ENCODE assay signal across 15 mouse cellular contexts in the genomic region with DNA sequence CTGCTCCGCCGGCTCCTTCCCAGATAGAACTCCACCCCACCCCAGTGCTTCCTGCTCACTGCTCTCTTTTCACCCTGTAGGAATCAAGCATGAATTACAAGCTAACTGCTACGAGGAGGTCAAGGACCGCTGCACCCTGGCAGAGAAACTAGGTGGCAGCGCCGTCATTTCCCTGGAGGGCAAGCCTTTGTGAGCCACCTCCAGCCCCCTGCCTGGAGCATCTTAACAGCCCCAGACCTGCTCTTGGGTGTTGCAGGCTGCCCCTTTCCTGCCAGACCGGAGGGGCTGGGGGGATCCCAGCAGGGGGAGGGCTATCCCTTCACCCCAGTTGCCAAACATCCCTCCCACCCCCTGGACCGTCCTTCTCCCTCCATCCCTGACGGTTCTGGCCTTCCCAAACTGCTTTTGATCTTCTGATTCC. TPM values are rescaled to one million over a fixed set of nuclear protein-coding genes. Genes with fewer than 3 reads are reported as not detected.
A peak's percentile ranks its signal among the peaks of the same experiment; 100 is the strongest.
DNase-seq lines count a peak whose midpoint lies in the region; ATAC-seq and TF ChIP-seq lines count a peak whose summit lies in the region.
"Not testable (repeated sequence)": the region's sequence is repeated elsewhere in the genome, so short reads cannot be mapped to it uniquely, and the experiment has no call there.
"Had no signal": no experiment of that assay in that cellular context is flagged by ENCODE, and none has a peak within 500 bp of the region (broad histone marks: within the 10 kb centered on the region; RNA-seq: fewer than 3 reads in every experiment).

No protein-coding gene starts in this region.

- ATAC-seq in intestine, embryonic 15.5 days; kidney, postnatal 0 days (replicated peaks; ENCODE audit: low FRiP score, low read depth); liver, embryonic 14.5 days (ENCODE audit: insufficient read depth): not testable (repeated sequence)

- H3K4me3 ChIP-seq in E14TG2a.4 (replicated peaks; ENCODE audit: low read length), result peak overlapping the region; percentile 97
- not testable (repeated sequence) for H3K4me3 ChIP-seq in intestine, embryonic 15.5 days (replicated peaks); kidney, postnatal 0 days (replicated peaks; ENCODE audit: low read depth, low read length); liver, embryonic 14.5 days (ENCODE audit: insufficient read depth in 1 of 2, low read depth in 2 of 2, low read length in 2 of 2)

- H3K4me2 ChIP-seq in intestine, embryonic 15.5 days (replicated peaks), result peak overlapping the region; percentile 17; the same call in 1 of the 2 replicates
- not testable (repeated sequence) for H3K4me2 ChIP-seq in kidney, postnatal 0 days (ENCODE audit: low read length); liver, embryonic 14.5 days (ENCODE audit: low read depth)

- 64% methylated on average over 9 of the region's 9 CpGs for WGBS in intestine, embryonic 15.5 days
- WGBS in kidney, postnatal 0 days, result 40% methylated on average over 9 of the region's 9 CpGs
- WGBS in liver, embryonic 14.5 days (ENCODE audit: insufficient replicate concordance), result 81% methylated on average over 9 of the region's 9 CpGs

- not testable (repeated sequence) for H3K27me3 ChIP-seq in E14TG2a.4 (ENCODE audit: insufficient read depth, low read length); intestine, embryonic 15.5 days (replicated peaks); kidney, postnatal 0 days (ENCODE audit: insufficient read depth, low read length); liver, embryonic 14.5 days (ENCODE audit: control insufficient read depth, insufficient read depth, low read length)

- not testable (repeated sequence) for TF ChIP-seq EP300 in liver, embryonic 14.5 days (IDR thresholded peaks at IDR 0.05; ENCODE audit: low read depth)

- H3K27ac ChIP-seq in intestine, embryonic 15.5 days; kidney, postnatal 0 days; liver, embryonic 14.5 days: not testable (repeated sequence)

- peak; percentile 8; the same call in 1 of the 2 replicates for TF ChIP-seq CTCF in E14TG2a.4 (conservative IDR thresholded peaks at IDR 0.05; ENCODE audit: low read length)
- peak; percentile 46 for TF ChIP-seq CTCF in kidney, postnatal 0 days (IDR thresholded peaks at IDR 0.05; ENCODE audit: low read depth)
- TF ChIP-seq CTCF in liver, embryonic 14.5 days (IDR thresholded peaks at IDR 0.05; ENCODE audit: low read depth), result 0 out of 2 replicates have a peak, but pooled peaks have one; percentile 12

- H3K4me1 ChIP-seq in E14TG2a.4 (replicated peaks; ENCODE audit: low read depth, low read length), result peaks cover 79% of the 10 kb centered on the region
- peaks cover 14% of the 10 kb centered on the region; the same call in 1 of the 2 replicates for H3K4me1 ChIP-seq in intestine, embryonic 15.5 days (replicated peaks)
- H3K4me1 ChIP-seq in kidney, postnatal 0 days (replicated peaks; ENCODE audit: insufficient read depth, low read length), result not testable (repeated sequence)
- peaks cover 11 to 16% of the 10 kb centered on the region in 2 experiments for H3K4me1 ChIP-seq in liver, embryonic 14.5 days (replicated peaks; ENCODE audit: control insufficient read depth in 2 of 2, insufficient read depth in 2 of 2, low read length in 1 of 2)

- DNase-seq in adrenal gland, postnatal 14 days, result peak; percentile 54
- DNase-seq in cerebellum, postnatal 25 days, result peak; percentile 24 to 27
- peak; percentile 94 for DNase-seq in heart, adult 11 months
- peak; percentile 65 for DNase-seq in kidney, postnatal 0 days (ENCODE audit: low spot score)
- DNase-seq in liver, embryonic 14.5 days (ENCODE audit: low read depth in 3 of 3, low spot score in 3 of 3), result not testable (repeated sequence)
- peak; percentile 42 for DNase-seq in retina, postnatal 1 day

- peaks cover 66% of the 10 kb centered on the region for H3K36me3 ChIP-seq in E14TG2a.4 (ENCODE audit: insufficient read depth, low read length)
- peaks cover 27% of the 10 kb centered on the region for H3K36me3 ChIP-seq in intestine, embryonic 15.5 days
- H3K36me3 ChIP-seq in kidney, postnatal 0 days (ENCODE audit: insufficient read depth, low read length), result peaks cover 34% of the 10 kb centered on the region
- H3K36me3 ChIP-seq in liver, embryonic 14.5 days (replicated peaks; ENCODE audit: control insufficient read depth, insufficient read depth, low read depth), result peaks cover 50% of the 10 kb centered on the region

- H3K9ac ChIP-seq in intestine, embryonic 15.5 days; kidney, postnatal 0 days (ENCODE audit: low read depth, low read length); liver, embryonic 14.5 days (replicated peaks): not testable (repeated sequence)

- H3K9me3 ChIP-seq in E14TG2a.4 (ENCODE audit: low read length); intestine, embryonic 15.5 days; kidney, postnatal 0 days (replicated peaks; ENCODE audit: low read length); liver, embryonic 14.5 days (ENCODE audit: control insufficient read depth, low read length): not testable (repeated sequence)

RNA-seq across cellular contexts. Expression of a gene that starts 3.1 kb away (rescaled TPM):
- 640 and 706 TPM in 2 replicates for total RNA-seq in adrenal gland, postnatal 14 days (2021)
- polyA plus RNA-seq in intestine, embryonic 15.5 days (2015; fragmentation: Nextera tagmentation; extraction: Ambion mirVana), result 2,332 and 2,514 TPM in 2 replicates
- polyA plus RNA-seq in kidney, postnatal 0 days (2015; fragmentation: Nextera tagmentation; extraction: Ambion mirVana), result 2,170 and 2,281 TPM in 2 replicates
- 432 and 443 TPM in 2 replicates for polyA plus RNA-seq in liver, embryonic 14.5 days (2012; rRNA removed)
- 1,304 and 1,332 TPM in 2 replicates for polyA plus RNA-seq in liver, embryonic 14.5 days (2014; fragmentation: Nextera tagmentation; extraction: Ambion mirVana)

RNA-seq across cellular contexts. Expression of a gene that starts 5.1 kb away (rescaled TPM):
- 22.3 and 28.6 TPM in 2 replicates for total RNA-seq in adrenal gland, postnatal 14 days (2021)
- polyA plus RNA-seq in intestine, embryonic 15.5 days (2015; fragmentation: Nextera tagmentation; extraction: Ambion mirVana), result 29.5 and 29.8 TPM in 2 replicates
- polyA plus RNA-seq in kidney, postnatal 0 days (2015; fragmentation: Nextera tagmentation; extraction: Ambion mirVana), result 31.3 and 31.8 TPM in 2 replicates
- 11.3 and 11.4 TPM in 2 replicates for polyA plus RNA-seq in liver, embryonic 14.5 days (2012; rRNA removed)
- 13.8 and 15.6 TPM in 2 replicates for polyA plus RNA-seq in liver, embryonic 14.5 days (2014; fragmentation: Nextera tagmentation; extraction: Ambion mirVana)

RNA-seq across cellular contexts. Expression of a gene that starts 10.3 kb away (rescaled TPM):
- total RNA-seq in adrenal gland, postnatal 14 days (2021), result 1.0 and 2.2 TPM in 2 replicates
- not detected in 2 replicates for polyA plus RNA-seq in intestine, embryonic 15.5 days (2015; fragmentation: Nextera tagmentation; extraction: Ambion mirVana)
- polyA plus RNA-seq in kidney, postnatal 0 days (2015; fragmentation: Nextera tagmentation; extraction: Ambion mirVana), result 0.13 TPM in 1 of 2 replicates, not detected in the other
- polyA plus RNA-seq in liver, embryonic 14.5 days (2012; rRNA removed), result 0.81 TPM in 2 replicates
- not detected in 2 replicates for polyA plus RNA-seq in liver, embryonic 14.5 days (2014; fragmentation: Nextera tagmentation; extraction: Ambion mirVana)
- polyA plus RNA-seq: CD4-positive, CD25-positive, alpha-beta regulatory T cell, adult 4 months; embryonic facial prominence, embryonic 14.5 days; intestine, embryonic 14.5 days; liver, embryonic 12.5 days; midbrain, embryonic 15.5 days; neural tube, embryonic 13.5 days; stomach, embryonic 15.5 days had no signal

RNA-seq across cellular contexts. Expression of a gene that starts 17.0 kb away (rescaled TPM):
- total RNA-seq in adrenal gland, postnatal 14 days (2021), result 10.4 and 11.8 TPM in 2 replicates
- 7.2 and 8.0 TPM in 2 replicates for polyA plus RNA-seq in intestine, embryonic 15.5 days (2015; fragmentation: Nextera tagmentation; extraction: Ambion mirVana)
- polyA plus RNA-seq in kidney, postnatal 0 days (2015; fragmentation: Nextera tagmentation; extraction: Ambion mirVana), result 7.6 and 8.0 TPM in 2 replicates
- polyA plus RNA-seq in liver, embryonic 14.5 days (2012; rRNA removed), result 9.0 and 9.3 TPM in 2 replicates
- 4.7 and 5.5 TPM in 2 replicates for polyA plus RNA-seq in liver, embryonic 14.5 days (2014; fragmentation: Nextera tagmentation; extraction: Ambion mirVana)

RNA-seq across cellular contexts. Expression of a gene that starts 19.6 kb away (rescaled TPM):
- 42.5 and 45.9 TPM in 2 replicates for total RNA-seq in adrenal gland, postnatal 14 days (2021)
- polyA plus RNA-seq in intestine, embryonic 15.5 days (2015; fragmentation: Nextera tagmentation; extraction: Ambion mirVana), result 118 TPM in 2 replicates
- polyA plus RNA-seq in kidney, postnatal 0 days (2015; fragmentation: Nextera tagmentation; extraction: Ambion mirVana), result 126 and 140 TPM in 2 replicates
- polyA plus RNA-seq in liver, embryonic 14.5 days (2012; rRNA removed), result 11.4 and 17.5 TPM in 2 replicates
- polyA plus RNA-seq in liver, embryonic 14.5 days (2014; fragmentation: Nextera tagmentation; extraction: Ambion mirVana), result 11.4 and 11.6 TPM in 2 replicates
